In genomic region chr6:50536461-50536892, GRCm38 (mm10) we compare ENCODE assay signal across 7 mouse cellular contexts. TPM values are rescaled to one million over a fixed set of nuclear protein-coding genes. Genes with fewer than 3 reads are reported as not detected.
DNase-seq lines count a peak whose midpoint lies in the region; ATAC-seq and TF ChIP-seq lines count a peak whose summit lies in the region.

No protein-coding gene starts in this region.

- H3K9ac ChIP-seq in intestine, embryonic 16.5 days (ENCODE audit: low read depth, low read length): no peak overlapping the region
- no peak overlapping the region for H3K9ac ChIP-seq in midbrain, embryonic 13.5 days (replicated peaks)

- no peaks in the 10 kb centered on the region for H3K27me3 ChIP-seq in intestine, embryonic 16.5 days (replicated peaks; ENCODE audit: control insufficient read depth, insufficient read depth, low read length)
- H3K27me3 ChIP-seq in limb, embryonic 10.5 days (ENCODE audit: low read depth, poor library complexity, severe bottlenecking): no peaks in the 10 kb centered on the region
- H3K27me3 ChIP-seq in midbrain, embryonic 13.5 days: peaks cover 4% of the 10 kb centered on the region; the same call in 1 of the 2 replicates
- H3K27me3 ChIP-seq in small intestine, adult 2 months (ENCODE audit: control insufficient read depth, insufficient read depth, low read length): no peaks in the 10 kb centered on the region

- no peaks in the 10 kb centered on the region for H3K4me1 ChIP-seq in intestine, embryonic 16.5 days (ENCODE audit: control insufficient read depth, insufficient read depth, low read length)
- H3K4me1 ChIP-seq in limb, embryonic 10.5 days: peaks cover 14% of the 10 kb centered on the region
- H3K4me1 ChIP-seq in midbrain, embryonic 13.5 days (replicated peaks): no peaks in the 10 kb centered on the region
- no peaks in the 10 kb centered on the region for H3K4me1 ChIP-seq in small intestine, adult 2 months (ENCODE audit: control insufficient read depth, insufficient read depth, insufficient read length, low read length)

- H3K4me2 ChIP-seq in intestine, embryonic 16.5 days (ENCODE audit: low read depth, low read length): no peak overlapping the region
- no peak overlapping the region for H3K4me2 ChIP-seq in midbrain, embryonic 13.5 days (replicated peaks)

- peak; percentile 72 to 76 for DNase-seq in adrenal gland, adult 18-20 months (ENCODE audit: low spot score in 2 of 2)
- DNase-seq in embryo, embryonic 11 days: peak; percentile 90
- DNase-seq in gastrocnemius, postnatal 36 days: peak; percentile 32 to 68
- peak; percentile 89 for DNase-seq in limb, embryonic 10.5 days (ENCODE audit: low spot score)

- peak; percentile 76; the same call in 1 of the 2 replicates for TF ChIP-seq CTCF in small intestine, adult 2 months (IDR thresholded peaks at IDR 0.05; ENCODE audit: extremely low read depth, insufficient read length, insufficient replicate concordance, low read depth, low read length)

- H3K9me3 ChIP-seq in intestine, embryonic 16.5 days (ENCODE audit: control insufficient read depth, low read length): no peaks in the 10 kb centered on the region
- no peaks in the 10 kb centered on the region for H3K9me3 ChIP-seq in limb, embryonic 10.5 days (replicated peaks)
- H3K9me3 ChIP-seq in midbrain, embryonic 13.5 days: no peaks in the 10 kb centered on the region

- no peak for TF ChIP-seq POLR2A in small intestine, adult 2 months (IDR thresholded peaks at IDR 0.05; ENCODE audit: low read depth, low read length)

- no peaks in the 10 kb centered on the region for H3K36me3 ChIP-seq in intestine, embryonic 16.5 days (ENCODE audit: control insufficient read depth, insufficient read depth, low read length)
- no peaks in the 10 kb centered on the region for H3K36me3 ChIP-seq in limb, embryonic 10.5 days
- H3K36me3 ChIP-seq in midbrain, embryonic 13.5 days: no peaks in the 10 kb centered on the region
- H3K36me3 ChIP-seq in small intestine, adult 2 months (ENCODE audit: control insufficient read depth, insufficient read depth, low read length): no peaks in the 10 kb centered on the region

- 11% methylated on average over 7 of the region's 7 CpGs for WGBS in intestine, embryonic 16.5 days
- 9% methylated on average over 7 of the region's 7 CpGs for WGBS in limb, embryonic 10.5 days
- WGBS in midbrain, embryonic 13.5 days: 8% methylated on average over 7 of the region's 7 CpGs
- WGBS in small intestine, adult 2 months: 10% methylated on average over 7 of the region's 7 CpGs

- intact Hi-C loops in gastrocnemius, postnatal 36 days (cut with DNase I): loop anchor here (1.0 to 10.0 kb wide), 2 partner anchors 227 to 1012 kb away; no protein-coding TSS in a partner anchor

- peak; percentile 72 for ATAC-seq in intestine, embryonic 16.5 days
- ATAC-seq in midbrain, embryonic 13.5 days: peak; percentile 89

- H3K4me3 ChIP-seq in intestine, embryonic 16.5 days (ENCODE audit: low read length): no peak overlapping the region
- no peak overlapping the region for H3K4me3 ChIP-seq in limb, embryonic 10.5 days
- H3K4me3 ChIP-seq in midbrain, embryonic 13.5 days (replicated peaks): no peak overlapping the region
- no peak overlapping the region for H3K4me3 ChIP-seq in small intestine, adult 2 months (ENCODE audit: low read depth, low read length)

- H3K27ac ChIP-seq in intestine, embryonic 16.5 days (ENCODE audit: low read length): no peak overlapping the region
- no peak overlapping the region; the same call in 1 of the 2 replicates for H3K27ac ChIP-seq in limb, embryonic 10.5 days
- no peak overlapping the region for H3K27ac ChIP-seq in midbrain, embryonic 13.5 days
- H3K27ac ChIP-seq in small intestine, adult 2 months (ENCODE audit: insufficient read depth, low read depth, low read length): no peak overlapping the region

RNA-seq across cellular contexts. Expression of gene Cycs, which starts 29.9 kb away (rescaled TPM):
- 100 to 1,000 TPM in 1 of 2 experiments, 10 to 100 TPM in 1; 57.2 to 102 TPM for total RNA-seq in adrenal gland, adult 18-20 months (2021)
- total RNA-seq in gastrocnemius, postnatal 36 days (2021): 100 to 1,000 TPM in 1 of 2 experiments, 10 to 100 TPM in 1; 99.6 to 104 TPM
- polyA plus RNA-seq in intestine, embryonic 16.5 days (2015; fragmentation: Nextera tagmentation; extraction: Ambion mirVana): 79.0 and 88.1 TPM in 2 replicates
- polyA plus RNA-seq in limb, embryonic 10.5 days (2016; fragmentation: Nextera tagmentation; extraction: Ambion mirVana): 80.1 and 96.7 TPM in 2 replicates
- polyA plus RNA-seq in midbrain, embryonic 13.5 days (2015; fragmentation: Nextera tagmentation; extraction: Ambion mirVana): 66.0 and 73.9 TPM in 2 replicates
- polyA plus RNA-seq in small intestine, adult 2 months (2012; rRNA removed): 0.42 and 1.0 TPM in 2 replicates

RNA-seq across cellular contexts. Expression of gene 4921507P07Rik, which starts 60.0 kb away (rescaled TPM):
- under 1 TPM; 0.13 to 0.26 TPM for total RNA-seq in adrenal gland, adult 18-20 months (2021)
- total RNA-seq in gastrocnemius, postnatal 36 days (2021): under 1 TPM; 0.48 to 0.59 TPM
- 0.38 and 0.44 TPM in 2 replicates for polyA plus RNA-seq in intestine, embryonic 16.5 days (2015; fragmentation: Nextera tagmentation; extraction: Ambion mirVana)
- 0.24 and 0.51 TPM in 2 replicates for polyA plus RNA-seq in limb, embryonic 10.5 days (2016; fragmentation: Nextera tagmentation; extraction: Ambion mirVana)
- polyA plus RNA-seq in midbrain, embryonic 13.5 days (2015; fragmentation: Nextera tagmentation; extraction: Ambion mirVana): 1.9 and 2.9 TPM in 2 replicates
- polyA plus RNA-seq in small intestine, adult 2 months (2012; rRNA removed): 0.04 TPM in 1 of 2 replicates, not detected in the other

Comparison
In these comparisons a context has a peak if more than half of its experiments do, and no peak if none do; other contexts are left out.
1. RNA of gene Cycs, which starts 29.9 kb away (polyA plus RNA-seq): 79.0 to 88.1 TPM in intestine, embryonic 16.5 days, 80.1 to 96.7 TPM in limb, embryonic 10.5 days and 66.0 to 73.9 TPM in midbrain, embryonic 13.5 days; 0.42 to 1.0 TPM in small intestine, adult 2 months; every median in the first group is over 10 times any median in the second.
2. Peak in every context shown above with its lines, with median percentiles within 50 percentile points of each other: DNase-seq.